In genomic region chr6:37520631-37521375, GRCm38 (mm10) we compare ENCODE assay signal across 26 mouse cellular contexts. TPM values are rescaled to one million over a fixed set of nuclear protein-coding genes. Genes with fewer than 3 reads are reported as not detected.
DNase-seq lines count a peak whose midpoint lies in the region; ATAC-seq lines count a peak whose summit lies in the region.
"Had no signal": no experiment of that assay in that cellular context is flagged by ENCODE, and none has a peak within 500 bp of the region (broad histone marks: within the 10 kb centered on the region; RNA-seq: fewer than 3 reads in every experiment).

No protein-coding gene starts in this region.

- H3K4me3 ChIP-seq in kidney, embryonic 14.5 days (ENCODE audit: low read length) = no peak overlapping the region
- H3K4me3 ChIP-seq: embryonic facial prominence, embryonic 13.5 days; forebrain, embryonic 12.5 days; heart, adult 2 months; heart, embryonic 12.5 days; hindbrain, embryonic 10.5 days had no signal

- ATAC-seq in kidney, embryonic 14.5 days (ENCODE audit: low FRiP score, low TSS enrichment) = no peak
- ATAC-seq in cerebellum, adult (ENCODE audit: insufficient number of reproducible peaks, low FRiP score, low TSS enrichment) = no peak
- ATAC-seq: forebrain, embryonic 16.5 days had no signal

- H3K36me3 ChIP-seq in kidney, embryonic 14.5 days (ENCODE audit: control insufficient read depth, insufficient read depth, low read length) = no peaks in the 10 kb centered on the region
- H3K36me3 ChIP-seq: embryonic facial prominence, embryonic 13.5 days; forebrain, embryonic 12.5 days; heart, embryonic 12.5 days; hindbrain, embryonic 10.5 days had no signal

- no peak overlapping the region for H3K9ac ChIP-seq in kidney, embryonic 14.5 days (ENCODE audit: low read depth, low read length)
- H3K9ac ChIP-seq: embryonic facial prominence, embryonic 13.5 days; forebrain, embryonic 12.5 days; heart, embryonic 12.5 days; hindbrain, embryonic 14.5 days had no signal

- no peak overlapping the region for H3K27ac ChIP-seq in kidney, embryonic 14.5 days (ENCODE audit: low read depth, low read length)
- H3K27ac ChIP-seq: embryonic facial prominence, embryonic 13.5 days; forebrain, embryonic 12.5 days; heart, adult 2 months; hindbrain, embryonic 10.5 days; hindbrain, embryonic 14.5 days had no signal

- WGBS in kidney, embryonic 14.5 days = 87% methylated on average over 13 of the region's 13 CpGs

- no peaks in the 10 kb centered on the region for H3K27me3 ChIP-seq in kidney, embryonic 14.5 days (ENCODE audit: control insufficient read depth, insufficient read depth, low read length)
- H3K27me3 ChIP-seq: embryonic facial prominence, embryonic 13.5 days; forebrain, embryonic 12.5 days; heart, embryonic 12.5 days had no signal

- no peak overlapping the region for H3K4me2 ChIP-seq in kidney, embryonic 14.5 days (replicated peaks; ENCODE audit: low read depth, low read length)
- H3K4me2 ChIP-seq: embryonic facial prominence, embryonic 13.5 days; forebrain, embryonic 12.5 days; heart, embryonic 12.5 days; hindbrain, embryonic 14.5 days had no signal

- DNase-seq in kidney, adult 11 months = peak; percentile 84
- DNase-seq in kidney, adult 9 months = peak; percentile 90
- DNase-seq in kidney, postnatal 10 days = peak; percentile 59
- peak; percentile 14 to 37 for DNase-seq in kidney, postnatal 4 days
- no peak for DNase-seq in adrenal gland, adult 18-20 months (ENCODE audit: low spot score in 2 of 2)
- DNase-seq in adrenal gland, adult 8-10 months = no peak
- DNase-seq: adrenal gland, postnatal 10 days; cerebellum, adult 11-12 months; cerebellum, adult 9-10 months; cerebellum, postnatal 36 days; gastrocnemius, postnatal 10 days; heart, adult 2 months had no signal

- peaks cover 8% of the 10 kb centered on the region; the same call in 1 of the 2 replicates for H3K9me3 ChIP-seq in kidney, embryonic 14.5 days (ENCODE audit: control insufficient read depth, low read length)
- H3K9me3 ChIP-seq: embryonic facial prominence, embryonic 13.5 days; forebrain, embryonic 12.5 days; heart, embryonic 12.5 days; hindbrain, embryonic 10.5 days had no signal

- no peaks in the 10 kb centered on the region for H3K4me1 ChIP-seq in kidney, embryonic 14.5 days (ENCODE audit: control insufficient read depth, insufficient read depth, low read length)
- H3K4me1 ChIP-seq: embryonic facial prominence, embryonic 13.5 days; forebrain, embryonic 12.5 days; heart, embryonic 12.5 days; hindbrain, embryonic 10.5 days had no signal

RNA-seq across cellular contexts. Expression of gene Akr1d1, which starts 9.2 kb away (rescaled TPM):
- 0.08 TPM in 1 of 2 replicates, not detected in the other for polyA plus RNA-seq in kidney, embryonic 14.5 days (2014; fragmentation: Nextera tagmentation; extraction: Ambion mirVana)
- total RNA-seq in adrenal gland, adult 18-20 months (2021) = 1,000 to 10,000 TPM in 1 of 2 experiments, under 1 TPM in 1; 0.54 to 2,390 TPM
- 1,000 to 10,000 TPM in 2 of 4 experiments, under 1 TPM in 2; 0.62 to 2,477 (median 1,006) TPM for total RNA-seq in adrenal gland, adult 8-10 months (2022)
- total RNA-seq: heart, adult 2 months; heart, postnatal 25 days; MEL had no signal
- polyA plus RNA-seq: brain, embryonic 14.5 days; C2C12; embryonic facial prominence, embryonic 13.5 days; forebrain, embryonic 12.5 days; forebrain, embryonic 16.5 days; frontal cortex, adult 2 months; heart, adult 2 months; heart, embryonic 12.5 days; heart, embryonic 16.5 days; hindbrain, embryonic 10.5 days; hindbrain, embryonic 14.5 days had no signal

Comparison
In these comparisons a context has a peak if more than half of its experiments do, and no peak if none do; other contexts are left out.
1. DNase-seq: peak in kidney, adult 11 months (single experiment), kidney, adult 9 months (single experiment), kidney, postnatal 10 days (single experiment) and kidney, postnatal 4 days (2 of 2); none in adrenal gland, adult 18-20 months (0 of 2) and adrenal gland, adult 8-10 months (single experiment).